Mouse (Mus musculus): Measurements from ENCODE around the gene Stk33. TPM values are rescaled to one million over a fixed set of nuclear protein-coding genes. Genes with fewer than 3 reads are reported as not detected.
A peak's percentile ranks its signal among the peaks of the same experiment; 100 is the strongest.

Gene Stk33
- 0.08 and 0.10 TPM in 2 replicates for polyA plus RNA-seq (2012; rRNA removed)

DNA sequence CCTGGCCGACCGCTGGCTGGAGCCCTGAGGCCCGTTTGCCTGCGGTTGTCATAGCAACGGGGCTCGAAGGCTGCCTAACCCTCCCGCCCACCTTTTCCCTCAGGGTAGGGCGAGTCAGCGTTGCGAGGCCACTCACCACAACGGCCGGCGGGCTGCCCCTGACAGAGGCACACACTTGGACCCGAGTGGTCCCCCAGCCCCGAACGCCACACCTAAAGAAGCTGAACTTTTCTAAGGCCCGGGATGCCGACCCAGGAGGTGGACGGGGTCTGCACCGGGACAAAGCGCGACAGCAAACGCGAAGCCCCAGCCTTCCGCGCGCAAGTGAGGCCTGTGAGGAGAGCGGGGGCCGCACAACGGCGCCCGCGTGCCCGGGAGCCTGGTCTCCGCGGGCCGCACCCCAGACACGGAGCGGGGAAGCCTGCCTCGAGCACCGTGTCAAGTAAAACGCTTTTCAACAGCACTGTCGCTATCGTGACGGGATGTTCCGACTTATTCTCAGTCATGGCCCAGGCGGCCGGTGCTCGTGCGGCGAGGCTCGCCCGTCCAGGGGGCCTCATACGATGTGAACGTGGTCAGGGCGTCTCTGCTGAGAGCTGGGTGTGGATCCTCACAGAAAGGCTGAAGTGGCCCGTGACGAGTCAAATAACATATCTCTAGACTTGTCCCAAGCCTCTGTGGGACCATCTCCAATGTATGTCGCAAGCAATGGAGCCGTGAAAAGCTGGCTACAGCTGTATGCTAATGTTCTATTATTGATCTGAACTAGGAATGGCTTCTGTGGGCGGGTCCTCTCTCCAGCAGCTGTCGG is at the start of gene Stk33:
Gene Stk33, minus strand, starts transcription at position 301 of the 811 bp plus-strand sequence.
- Histone ChIP-seq H3K4me3 (ENCODE audit: insufficient read depth, low read depth, low read length) (peak within 1 kb of the TSS; percentile 17; the same call in 1 of the 2 replicates), H3K36me3 (ENCODE audit: control insufficient read depth, insufficient read depth, low read length) (no peaks in the 10 kb centered on the region), H3K27ac (ENCODE audit: insufficient read depth, low read depth, low read length) (no peak within 1 kb of the TSS), H3K4me1 (ENCODE audit: control insufficient read depth, insufficient read depth, low read length) (no peaks in the 10 kb centered on the region), H3K27me3 (replicated peaks; ENCODE audit: control insufficient read depth, insufficient read depth, low read length) (no peaks in the 10 kb centered on the region; the same call in 1 of the 2 replicates)
- 2% methylated on average over 62 of the region's 62 CpGs for WGBS
- DNase-seq = peak; percentile 5
- no peak for TF ChIP-seq POLR2A (IDR thresholded peaks at IDR 0.05; ENCODE audit: low read depth, low read length)
- TF ChIP-seq CTCF (conservative IDR thresholded peaks at IDR 0.05; ENCODE audit: insufficient read depth, insufficient read length, low read depth, low read length) = no peak

DNA sequence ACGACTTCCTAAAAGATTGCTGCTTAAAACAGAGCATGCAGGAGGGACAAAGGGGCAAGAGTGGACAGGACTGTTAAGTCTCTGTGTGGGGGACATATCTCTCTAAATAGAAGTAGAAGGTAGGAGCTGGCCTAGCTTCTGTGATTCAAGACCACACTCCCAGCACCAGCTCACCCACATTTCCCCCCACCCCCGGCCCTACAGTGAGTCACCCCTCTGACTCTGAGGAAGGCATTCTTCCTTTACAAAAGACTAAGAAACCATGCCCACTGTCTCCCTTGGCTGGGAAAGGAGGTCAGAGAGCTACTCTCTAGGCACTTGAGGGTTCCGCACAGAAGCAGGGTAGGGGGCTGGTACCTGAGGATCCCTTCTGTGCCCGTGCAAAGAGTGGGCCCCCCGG is 45.3 kb upstream of the Stk33 start:
- Histone ChIP-seq H3K4me3 (ENCODE audit: insufficient read depth, low read depth, low read length) (no peak overlapping the region), H3K27me3 (replicated peaks; ENCODE audit: control insufficient read depth, insufficient read depth, low read length) (no peaks in the 10 kb centered on the region), H3K4me1 (ENCODE audit: control insufficient read depth, insufficient read depth, low read length) (no peaks in the 10 kb centered on the region), H3K27ac (ENCODE audit: insufficient read depth, low read depth, low read length) (no peak overlapping the region), H3K36me3 (ENCODE audit: control insufficient read depth, insufficient read depth, low read length) (no peaks in the 10 kb centered on the region)
- TF ChIP-seq POLR2A (IDR thresholded peaks at IDR 0.05; ENCODE audit: low read depth, low read length) (no peak), CTCF (conservative IDR thresholded peaks at IDR 0.05; ENCODE audit: insufficient read depth, insufficient read length, low read depth, low read length) (no peak)
- WGBS = 73% methylated on average over 5 of the region's 5 CpGs
- DNase-seq = no peak

DNA sequence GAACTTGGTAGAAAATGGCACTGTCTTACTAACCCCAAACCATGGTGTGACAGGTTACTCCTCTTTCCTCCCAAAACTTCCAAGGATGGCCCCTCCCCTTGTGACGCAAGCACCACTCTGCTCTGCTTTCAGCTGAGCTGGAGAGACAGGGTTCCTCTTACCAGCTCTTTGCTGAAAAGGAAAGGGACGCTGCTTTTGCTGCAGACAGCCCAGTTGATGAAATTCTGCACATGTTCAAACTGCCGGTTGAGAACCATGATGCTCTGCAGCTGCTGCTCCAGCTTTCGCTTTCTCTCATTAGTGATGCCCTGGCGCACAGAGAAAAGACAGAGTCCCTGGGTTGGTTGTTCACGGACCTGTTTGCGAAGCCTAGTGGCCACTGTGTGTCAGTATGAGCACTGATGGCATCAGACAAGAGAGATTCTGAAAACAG is 41.9 kb upstream of the Stk33 start:
- Histone ChIP-seq H3K36me3 (ENCODE audit: control insufficient read depth, insufficient read depth, low read length) (no peaks in the 10 kb centered on the region), H3K27ac (ENCODE audit: insufficient read depth, low read depth, low read length) (no peak overlapping the region), H3K4me1 (ENCODE audit: control insufficient read depth, insufficient read depth, low read length) (no peaks in the 10 kb centered on the region), H3K27me3 (replicated peaks; ENCODE audit: control insufficient read depth, insufficient read depth, low read length) (no peaks in the 10 kb centered on the region), H3K4me3 (ENCODE audit: insufficient read depth, low read depth, low read length) (no peak overlapping the region)
- 20% methylated on average over 7 of the region's 7 CpGs for WGBS
- DNase-seq = peak; percentile 13
- no peak for TF ChIP-seq CTCF (conservative IDR thresholded peaks at IDR 0.05; ENCODE audit: insufficient read depth, insufficient read length, low read depth, low read length)
- TF ChIP-seq POLR2A (IDR thresholded peaks at IDR 0.05; ENCODE audit: low read depth, low read length) = no peak

DNA sequence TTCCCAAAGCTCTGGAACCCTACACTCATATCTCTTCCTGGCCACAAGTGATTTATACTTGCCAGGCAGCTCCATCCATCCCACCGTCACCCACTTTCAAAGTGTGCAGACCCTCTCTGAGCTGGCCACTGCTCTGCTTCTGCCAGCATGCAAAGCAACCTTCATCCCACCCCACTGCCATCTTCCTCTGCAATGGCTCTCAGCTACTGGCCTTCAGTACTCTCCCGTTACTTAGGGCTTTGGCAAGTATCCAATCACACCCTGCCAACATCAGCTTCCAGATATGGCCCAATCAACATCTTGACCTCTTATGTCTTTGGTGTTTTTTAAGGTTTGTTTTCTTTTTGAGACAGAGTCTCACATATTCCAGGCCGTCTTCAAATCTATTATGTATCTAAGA is 39.0 kb upstream of the Stk33 start:
- Histone ChIP-seq H3K27ac (ENCODE audit: insufficient read depth, low read depth, low read length) (no peak overlapping the region), H3K4me3 (ENCODE audit: insufficient read depth, low read depth, low read length) (no peak overlapping the region), H3K4me1 (ENCODE audit: control insufficient read depth, insufficient read depth, low read length) (no peaks in the 10 kb centered on the region), H3K36me3 (ENCODE audit: control insufficient read depth, insufficient read depth, low read length) (no peaks in the 10 kb centered on the region), H3K27me3 (replicated peaks; ENCODE audit: control insufficient read depth, insufficient read depth, low read length) (no peaks in the 10 kb centered on the region)
- no peak for DNase-seq
- 56% methylated on average over 3 of the region's 3 CpGs for whole genome bisulfite sequencing
- TF ChIP-seq CTCF (conservative IDR thresholded peaks at IDR 0.05; ENCODE audit: insufficient read depth, insufficient read length, low read depth, low read length) (no peak), POLR2A (IDR thresholded peaks at IDR 0.05; ENCODE audit: low read depth, low read length) (no peak)

DNA sequence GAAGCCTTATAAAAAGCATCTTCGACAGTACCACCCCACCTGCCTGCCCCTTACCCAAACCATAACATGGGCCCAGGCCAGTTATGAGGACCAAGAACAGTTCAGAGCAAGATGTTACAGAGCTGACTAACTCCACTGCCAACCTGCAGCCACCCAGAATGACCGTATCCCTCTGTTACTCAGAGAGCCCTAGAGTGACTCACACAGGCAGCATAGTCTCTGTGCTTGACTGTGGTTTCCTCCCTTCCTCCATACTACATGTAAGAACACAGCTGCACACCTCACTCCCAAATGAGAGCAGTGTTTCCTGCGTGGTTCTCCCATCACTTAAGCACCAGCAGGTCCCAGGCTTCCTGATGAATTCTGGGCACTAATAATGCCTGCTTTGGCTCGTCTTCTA is 31.8 kb upstream of the Stk33 start:
- H3K4me3 ChIP-seq (ENCODE audit: insufficient read depth, low read depth, low read length) = no peak overlapping the region
- no peaks in the 10 kb centered on the region for H3K4me1 ChIP-seq (ENCODE audit: control insufficient read depth, insufficient read depth, low read length)
- WGBS = 72% methylated on average over 4 of the region's 4 CpGs
- no peaks in the 10 kb centered on the region for H3K27me3 ChIP-seq (replicated peaks; ENCODE audit: control insufficient read depth, insufficient read depth, low read length)
- TF ChIP-seq CTCF (conservative IDR thresholded peaks at IDR 0.05; ENCODE audit: insufficient read depth, insufficient read length, low read depth, low read length) = no peak
- TF ChIP-seq POLR2A (IDR thresholded peaks at IDR 0.05; ENCODE audit: low read depth, low read length) = no peak
- no peaks in the 10 kb centered on the region for H3K36me3 ChIP-seq (ENCODE audit: control insufficient read depth, insufficient read depth, low read length)
- H3K27ac ChIP-seq (ENCODE audit: insufficient read depth, low read depth, low read length) = no peak overlapping the region
- DNase-seq = no peak

DNA sequence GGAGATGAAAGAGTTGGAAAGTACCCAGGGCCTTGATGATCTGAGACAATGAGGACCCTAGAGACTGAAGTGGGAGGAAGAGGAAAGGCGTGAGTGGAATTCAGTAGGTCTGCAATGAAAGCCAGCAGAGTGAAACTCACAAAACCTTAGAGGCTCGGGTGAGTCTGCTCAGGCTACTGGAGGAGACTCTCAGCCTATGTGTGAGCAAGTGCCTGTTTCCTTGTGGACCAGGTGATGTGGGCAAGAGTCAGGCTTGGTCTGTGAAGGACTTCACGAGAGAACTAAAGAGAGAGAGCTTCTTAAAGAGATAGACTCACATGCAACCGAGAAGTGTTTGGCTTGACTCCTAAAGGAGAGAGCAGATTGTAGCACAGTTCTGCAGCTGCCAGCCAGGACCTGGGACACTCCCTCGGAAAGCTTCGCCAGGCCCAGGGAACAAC is 29.4 kb upstream of the Stk33 start:
- 24% methylated on average over 6 of the region's 6 CpGs for WGBS
- DNase-seq = peak; percentile 12
- Histone ChIP-seq H3K4me3 (ENCODE audit: insufficient read depth, low read depth, low read length) (no peak overlapping the region), H3K27me3 (replicated peaks; ENCODE audit: control insufficient read depth, insufficient read depth, low read length) (no peaks in the 10 kb centered on the region), H3K4me1 (ENCODE audit: control insufficient read depth, insufficient read depth, low read length) (no peaks in the 10 kb centered on the region), H3K27ac (ENCODE audit: insufficient read depth, low read depth, low read length) (no peak overlapping the region), H3K36me3 (ENCODE audit: control insufficient read depth, insufficient read depth, low read length) (no peaks in the 10 kb centered on the region)
- TF ChIP-seq POLR2A (IDR thresholded peaks at IDR 0.05; ENCODE audit: low read depth, low read length) = no peak
- TF ChIP-seq CTCF (conservative IDR thresholded peaks at IDR 0.05; ENCODE audit: insufficient read depth, insufficient read length, low read depth, low read length) = no peak

DNA sequence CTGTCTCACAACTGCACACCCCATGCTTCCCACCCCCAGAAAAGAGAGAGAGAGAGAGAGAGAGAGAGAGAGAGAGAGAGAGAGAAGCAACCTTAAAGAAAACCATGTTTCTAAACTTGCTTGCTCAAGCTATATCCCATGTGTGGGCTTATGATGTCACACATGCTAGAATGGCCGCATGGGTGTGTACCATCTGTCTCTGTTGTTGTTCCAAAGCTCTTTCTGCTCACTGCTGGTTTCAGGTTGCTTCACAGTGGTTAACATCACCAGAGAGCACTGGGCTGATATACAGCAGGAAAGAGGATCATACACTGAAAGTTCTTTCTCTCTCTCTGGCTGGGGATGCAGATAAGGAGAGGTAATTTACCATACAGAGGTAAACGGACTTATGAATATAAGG is 28.7 kb upstream of the Stk33 start:
- TF ChIP-seq POLR2A (IDR thresholded peaks at IDR 0.05; ENCODE audit: low read depth, low read length) (no peak), CTCF (conservative IDR thresholded peaks at IDR 0.05; ENCODE audit: insufficient read depth, insufficient read length, low read depth, low read length) (no peak)

More for the DNA sequence above, 28.7 kb upstream of the Stk33 start:
- WGBS = 38% methylated on average over 2 of the region's 2 CpGs
- Histone ChIP-seq H3K4me1 (ENCODE audit: control insufficient read depth, insufficient read depth, low read length) (no peaks in the 10 kb centered on the region), H3K27ac (ENCODE audit: insufficient read depth, low read depth, low read length) (no peak overlapping the region), H3K27me3 (replicated peaks; ENCODE audit: control insufficient read depth, insufficient read depth, low read length) (no peaks in the 10 kb centered on the region), H3K4me3 (ENCODE audit: insufficient read depth, low read depth, low read length) (no peak overlapping the region), H3K36me3 (ENCODE audit: control insufficient read depth, insufficient read depth, low read length) (no peaks in the 10 kb centered on the region)
- no peak for DNase-seq
